Mouse (Mus musculus) liver, adult 2 months (tissue): Measurements from ENCODE around the gene Gmip.

Experiments
- CTCF ChIP-seq: fragments of 200-500 bp; IDR thresholded peaks from 2 replicates; pipeline ENCODE4 v1.5.1; 2011; ENCODE audit warnings: low read depth, low read length, control low read depth
- POLR2A ChIP-seq: fragments of 200-500 bp; IDR thresholded peaks from 2 replicates; pipeline ENCODE4 v1.6.1; 2011; ENCODE audit warnings: low read length, control low read depth; ENCODE audit not compliant: insufficient read depth; ENCODE audit errors: extremely low read depth

GRCm38 (mm10) chr8:69797661-69798060 lies 10.8 kb upstream of the Gmip start:
- TF ChIP-seq CTCF (no peak), POLR2A (no peak)
